Mouse (Mus musculus): ENCODE measurements around the gene Slc17a4. TPM values are rescaled to one million over a fixed set of nuclear protein-coding genes. Genes with fewer than 3 reads are reported as not detected.

Gene Slc17a4
- polyA plus RNA-seq, 1 experiment from 2014 or later: not detected

DNA sequence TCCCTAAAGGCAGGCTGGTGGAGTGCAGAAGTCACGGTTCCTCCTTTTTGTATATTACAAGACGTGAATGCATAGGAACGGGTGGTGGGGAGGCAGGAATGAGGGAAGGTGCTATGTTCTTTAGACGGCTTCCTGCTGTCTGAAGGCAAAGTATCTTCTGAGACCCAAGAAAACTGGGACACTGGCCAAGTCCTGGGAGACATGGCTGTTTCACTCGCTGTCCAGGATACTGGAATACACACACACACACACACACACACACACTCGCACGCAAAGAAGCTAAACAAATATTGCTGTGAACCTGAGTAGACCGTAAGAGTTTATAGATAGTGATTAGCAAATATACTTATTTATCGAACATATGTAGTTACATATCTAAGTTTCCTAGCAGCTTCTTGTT lies 50.1 kb downstream of the Slc17a4 start:
- ATAC-seq (ENCODE audit: insufficient number of reproducible peaks, insufficient read depth, low FRiP score, low TSS enrichment): no peak
- H3K4me2 ChIP-seq (replicated peaks): no peak overlapping the region
- no peak overlapping the region for H3K4me3 ChIP-seq
- H3K4me1 ChIP-seq: 0 out of 2 replicates have a peak, but pooled peaks cover 5% of the 10 kb centered on the region
- no peak overlapping the region for H3K9ac ChIP-seq
- no peaks in the 10 kb centered on the region for H3K27me3 ChIP-seq
- H3K9me3 ChIP-seq: no peaks in the 10 kb centered on the region
- no peaks in the 10 kb centered on the region for H3K36me3 ChIP-seq
- H3K27ac ChIP-seq: no peak overlapping the region
- WGBS: 82% methylated on average over 9 of the region's 9 CpGs

DNA sequence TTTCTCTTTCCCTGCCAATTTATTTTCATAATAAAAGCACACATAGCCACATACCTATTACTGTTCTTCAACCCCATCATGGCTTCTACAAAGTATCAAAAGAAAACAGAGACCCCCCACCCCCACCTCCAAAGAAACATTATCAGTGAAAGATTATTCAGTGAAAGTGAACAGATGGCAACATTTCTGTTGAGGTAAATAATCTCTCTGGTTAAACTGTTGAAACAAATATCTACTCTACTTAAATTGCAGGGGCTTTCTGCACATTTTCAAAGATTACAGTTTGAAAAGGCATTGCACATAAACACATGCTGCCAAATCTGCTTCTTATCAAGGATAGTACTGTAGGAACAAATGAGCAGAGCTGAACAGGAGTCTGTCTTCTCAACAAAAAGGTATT lies 53.0 kb downstream of the Slc17a4 start:
- no peak overlapping the region for H3K4me3 ChIP-seq
- H3K9me3 ChIP-seq: no peaks in the 10 kb centered on the region
- no peaks in the 10 kb centered on the region for H3K27me3 ChIP-seq
- no peak overlapping the region for H3K9ac ChIP-seq
- H3K27ac ChIP-seq: no peak overlapping the region
- no peaks in the 10 kb centered on the region for H3K36me3 ChIP-seq
- H3K4me1 ChIP-seq: 0 out of 2 replicates have a peak, but pooled peaks cover 5% of the 10 kb centered on the region
- H3K4me2 ChIP-seq (replicated peaks): no peak overlapping the region
- ATAC-seq (ENCODE audit: insufficient number of reproducible peaks, insufficient read depth, low FRiP score, low TSS enrichment): no peak

DNA sequence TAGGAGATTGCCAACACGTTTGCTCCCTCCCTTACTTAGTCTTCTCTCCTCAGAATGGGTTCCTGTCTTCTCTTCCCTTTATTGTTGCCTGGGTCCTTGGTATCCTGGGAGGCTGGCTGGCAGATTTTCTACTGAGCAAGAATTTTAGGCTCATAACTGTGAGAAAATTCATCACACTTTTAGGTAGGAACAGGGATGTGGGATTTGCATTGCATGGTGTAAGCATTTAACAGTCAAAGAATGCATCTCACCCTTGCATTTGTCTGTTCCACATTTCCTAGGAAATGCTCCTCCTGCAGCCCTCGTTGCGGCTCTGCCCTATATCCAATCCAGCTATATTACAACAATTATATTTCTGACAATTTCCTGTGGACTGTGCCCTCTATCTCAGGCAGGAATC lies 58.4 kb downstream of the Slc17a4 start:
- ATAC-seq (ENCODE audit: insufficient number of reproducible peaks, insufficient read depth, low FRiP score, low TSS enrichment): no peak
- WGBS: 54% methylated on average over 3 of the region's 3 CpGs
- no peaks in the 10 kb centered on the region for H3K4me1 ChIP-seq

DNA sequence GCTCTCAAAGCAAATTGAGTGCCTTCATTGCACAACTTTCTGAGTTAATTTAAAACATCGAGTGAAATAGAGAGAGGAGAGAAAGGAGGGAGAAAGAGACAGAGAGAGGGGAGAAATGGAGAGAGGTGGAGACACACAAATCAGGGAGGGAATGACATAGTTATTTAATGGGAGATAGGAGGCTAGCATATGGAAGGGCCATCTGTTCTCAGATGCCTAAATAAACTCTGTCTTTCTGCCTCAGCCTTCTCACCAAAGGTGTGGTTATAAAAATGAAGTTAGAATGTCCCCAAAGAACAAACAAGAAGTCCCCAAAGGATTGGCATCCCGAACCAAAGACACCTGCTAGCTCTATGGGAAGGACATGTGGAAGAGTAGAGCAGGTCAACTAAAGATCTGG lies 65.5 kb downstream of the Slc17a4 start:
- Histone ChIP-seq H3K4me3 (no peak overlapping the region), H3K4me2 (replicated peaks) (no peak overlapping the region), H3K9me3 (no peaks in the 10 kb centered on the region), H3K36me3 (no peaks in the 10 kb centered on the region), H3K9ac (no peak overlapping the region), H3K27me3 (no peaks in the 10 kb centered on the region), H3K4me1 (peaks cover 4% of the 10 kb centered on the region; the same call in 1 of the 2 replicates), H3K27ac (no peak overlapping the region)
- no peak for ATAC-seq (ENCODE audit: insufficient number of reproducible peaks, insufficient read depth, low FRiP score, low TSS enrichment)
- WGBS: 80% methylated on average over 2 of the region's 2 CpGs

More for the DNA sequence above, 58.4 kb downstream of the Slc17a4 start:
- no peak overlapping the region for H3K27ac ChIP-seq
- H3K4me3 ChIP-seq: no peak overlapping the region
- no peak overlapping the region for H3K4me2 ChIP-seq (replicated peaks)
- H3K9me3 ChIP-seq: no peaks in the 10 kb centered on the region
- H3K9ac ChIP-seq: no peak overlapping the region
- no peaks in the 10 kb centered on the region for H3K27me3 ChIP-seq
- no peaks in the 10 kb centered on the region for H3K36me3 ChIP-seq

Small RNA genes within 50 kb of the gene (microRNA-seq; reads per million reads assigned to microRNA genes)
- not detected for gene Gm44344

Other genes with a start within 250 kb of the Slc17a4 start
- gene Hist1h2ac, start 231.1 kb downstream of the Slc17a4 start, polyA plus RNA-seq (2016; fragmentation: Nextera tagmentation; extraction: Ambion mirVana): 1.3 TPM in 2 replicates
- gene Hist1h2bc, start 230.8 kb downstream of the Slc17a4 start, polyA plus RNA-seq (2016; fragmentation: Nextera tagmentation; extraction: Ambion mirVana): 35.4 and 35.6 TPM in 2 replicates
- gene Hist1h1t, start 219.2 kb downstream of the Slc17a4 start, polyA plus RNA-seq (2016; fragmentation: Nextera tagmentation; extraction: Ambion mirVana): 0.24 and 0.25 TPM in 2 replicates
- 10.5 and 13.6 TPM in 2 replicates for gene Hist1h4c, start 216.6 kb downstream of the Slc17a4 start, polyA plus RNA-seq (2016; fragmentation: Nextera tagmentation; extraction: Ambion mirVana)
- 3.2 and 3.5 TPM in 2 replicates for gene Hfe, start 204.2 kb downstream of the Slc17a4 start, polyA plus RNA-seq (2016; fragmentation: Nextera tagmentation; extraction: Ambion mirVana)
- gene Hist1h1c, start 176.2 kb downstream of the Slc17a4 start, polyA plus RNA-seq (2016; fragmentation: Nextera tagmentation; extraction: Ambion mirVana): 20.5 and 22.8 TPM in 2 replicates
- 19.2 and 19.3 TPM in 2 replicates for gene Hist1h3c, start 169.4 kb downstream of the Slc17a4 start, polyA plus RNA-seq (2016; fragmentation: Nextera tagmentation; extraction: Ambion mirVana)
- 3.6 and 5.0 TPM in 2 replicates for gene Hist1h2bb, start 168.3 kb downstream of the Slc17a4 start, polyA plus RNA-seq (2016; fragmentation: Nextera tagmentation; extraction: Ambion mirVana)
- gene Hist1h2ab, start 163.9 kb downstream of the Slc17a4 start, polyA plus RNA-seq (2016; fragmentation: Nextera tagmentation; extraction: Ambion mirVana): 58.7 and 62.9 TPM in 2 replicates
- gene Hist1h3b, start 162.7 kb downstream of the Slc17a4 start, polyA plus RNA-seq (2016; fragmentation: Nextera tagmentation; extraction: Ambion mirVana): 14.0 and 23.7 TPM in 2 replicates
- gene Hist1h4b, start 158.0 kb downstream of the Slc17a4 start, polyA plus RNA-seq (2016; fragmentation: Nextera tagmentation; extraction: Ambion mirVana): 9.4 and 11.5 TPM in 2 replicates
- 1.1 and 1.2 TPM in 2 replicates for gene Hist1h4a, start 153.8 kb downstream of the Slc17a4 start, polyA plus RNA-seq (2016; fragmentation: Nextera tagmentation; extraction: Ambion mirVana)
- 7.8 and 9.6 TPM in 2 replicates for gene Hist1h3a, start 152.6 kb downstream of the Slc17a4 start, polyA plus RNA-seq (2016; fragmentation: Nextera tagmentation; extraction: Ambion mirVana)
- gene Hist1h1a, start 151.3 kb downstream of the Slc17a4 start, polyA plus RNA-seq (2016; fragmentation: Nextera tagmentation; extraction: Ambion mirVana): 4.0 and 5.8 TPM in 2 replicates
- 0.10 TPM in 1 of 2 replicates, not detected in the other for gene Trim38, start 145.1 kb downstream of the Slc17a4 start, polyA plus RNA-seq (2016; fragmentation: Nextera tagmentation; extraction: Ambion mirVana)
- not detected in 2 replicates for gene Slc17a2, start 108.0 kb downstream of the Slc17a4 start, polyA plus RNA-seq (2016; fragmentation: Nextera tagmentation; extraction: Ambion mirVana)
- not detected in 2 replicates for gene Slc17a3, start 75.6 kb downstream of the Slc17a4 start, polyA plus RNA-seq (2016; fragmentation: Nextera tagmentation; extraction: Ambion mirVana)
- gene Slc17a1, start 47.3 kb downstream of the Slc17a4 start, polyA plus RNA-seq (2016; fragmentation: Nextera tagmentation; extraction: Ambion mirVana): not detected in 2 replicates
- not detected in 2 replicates for gene Hist1h2ba, start 19.1 kb upstream of the Slc17a4 start, polyA plus RNA-seq (2016; fragmentation: Nextera tagmentation; extraction: Ambion mirVana)
- gene Hist1h2aa, start 19.5 kb upstream of the Slc17a4 start, polyA plus RNA-seq (2016; fragmentation: Nextera tagmentation; extraction: Ambion mirVana): not detected in 2 replicates
- gene Scgn, start 76.2 kb upstream of the Slc17a4 start, polyA plus RNA-seq (2016; fragmentation: Nextera tagmentation; extraction: Ambion mirVana): 0.40 TPM in 1 of 2 replicates, not detected in the other